Mouse (Mus musculus) liver, adult (tissue): ENCODE measurements around the gene Cux2.

Experiments
- GATA4 ChIP-seq: IDR thresholded peaks from 2 replicates; pipeline ENCODE4 v1.6.1; 2014; ENCODE audit warnings: mild to moderate bottlenecking, low read length; ENCODE audit not compliant: insufficient replicate concordance

Cux2 gene

DNA sequence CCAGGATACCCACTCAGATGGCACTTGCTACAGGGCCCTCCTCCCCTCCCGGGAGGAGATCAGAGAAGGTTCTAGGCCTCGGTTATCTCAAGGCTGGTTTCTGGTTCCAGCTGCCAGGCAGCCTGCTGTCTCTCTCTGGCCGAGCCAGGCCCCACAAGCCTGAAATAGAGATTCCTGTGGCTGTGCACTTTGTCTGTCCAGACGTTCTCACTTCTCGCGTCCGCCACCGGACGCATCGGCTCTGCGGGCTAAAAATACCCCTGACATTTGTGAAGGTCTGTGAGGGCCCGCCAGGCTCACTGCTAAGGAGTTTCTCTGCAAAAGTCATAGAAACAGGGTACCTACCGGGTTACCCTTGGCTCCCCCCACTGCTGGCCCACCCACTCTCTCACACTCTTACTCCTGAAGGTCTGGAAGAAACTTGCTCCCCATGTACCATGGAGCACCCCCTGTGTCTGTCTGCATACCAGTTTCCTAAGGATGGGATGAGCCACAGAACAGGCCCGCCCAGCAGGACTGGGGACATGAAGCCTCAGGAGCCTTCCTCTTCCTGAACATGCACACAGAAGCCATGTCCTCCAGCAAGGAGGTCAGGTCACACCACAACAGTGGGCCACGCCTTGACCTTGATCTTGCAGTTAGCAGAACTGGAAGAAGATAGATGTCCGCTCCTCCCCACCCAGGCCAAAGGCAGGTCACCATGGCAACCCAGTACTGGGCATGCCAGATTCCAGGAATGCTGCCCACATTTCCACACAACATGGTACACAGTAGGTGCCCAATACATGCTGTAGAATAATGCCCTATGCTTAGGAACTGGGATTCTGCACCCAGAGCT lies 21.3 kb upstream of the Cux2 start:
- no peak for TF ChIP-seq GATA4

- TF ChIP-seq GATA4: no peak
These were observed 18.7 kb upstream of the Cux2 start for GRCm38 (mm10) chr5:122068563-122068962.

GRCm38 (mm10) chr5:122063204-122063933 lies 13.5 kb upstream of the Cux2 start:
- no peak for TF ChIP-seq GATA4

DNA sequence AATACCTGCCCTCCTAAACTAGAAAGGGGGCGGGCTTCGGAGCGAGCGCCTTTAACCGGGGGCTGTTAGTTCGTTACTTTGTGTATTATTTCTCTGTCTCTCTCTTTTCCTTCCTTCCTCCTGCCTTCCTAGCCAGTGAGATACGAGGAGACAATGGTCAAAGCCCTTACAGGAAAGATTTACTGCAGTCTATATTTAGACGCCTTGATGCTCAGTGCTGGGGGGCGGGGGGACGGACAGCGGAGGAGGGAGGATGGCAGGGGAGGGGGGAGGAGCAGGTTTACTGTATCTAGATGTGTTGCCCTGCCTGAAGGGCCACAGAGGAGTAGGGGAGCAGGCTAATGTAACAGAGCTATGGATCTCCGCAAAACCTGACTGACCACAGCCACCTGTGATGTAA lies 12.6 kb upstream of the Cux2 start:
- no peak; the same call in 1 of the 2 replicates for TF ChIP-seq GATA4

DNA sequence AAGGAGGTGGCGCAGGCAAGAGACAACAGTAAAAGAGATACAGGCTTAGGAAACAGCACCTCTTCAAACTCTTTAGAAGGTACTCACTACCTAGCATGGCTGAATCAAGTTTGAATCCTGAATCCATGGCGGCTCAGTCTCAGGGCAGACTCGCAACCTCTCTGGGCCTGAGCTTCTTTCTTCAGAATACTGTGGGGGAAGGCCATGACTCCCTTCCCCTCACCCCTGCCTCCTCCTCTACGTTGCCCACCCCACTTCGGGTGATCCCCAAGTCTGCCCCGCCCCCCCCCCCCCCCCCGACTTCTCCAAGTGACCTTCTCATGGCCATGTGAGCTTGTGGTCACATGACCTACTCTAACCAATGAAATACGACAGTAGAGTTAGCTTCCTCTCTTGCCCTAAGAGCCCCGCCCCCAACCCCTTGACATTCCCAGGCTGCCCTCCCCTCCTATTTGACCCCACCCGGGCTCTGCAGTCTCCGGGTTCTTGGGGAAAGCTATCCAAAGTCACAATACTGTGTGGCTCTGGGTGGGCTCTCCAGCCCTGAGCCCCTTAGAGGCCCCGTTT lies 10.9 kb upstream of the Cux2 start:
- TF ChIP-seq GATA4: no peak

- TF ChIP-seq GATA4: no peak
These were observed 9.4 kb upstream of the Cux2 start for GRCm38 (mm10) chr5:122059060-122060017.

- no peak for TF ChIP-seq GATA4
These were observed 7.7 kb upstream of the Cux2 start for GRCm38 (mm10) chr5:122057622-122058021.

- no peak for TF ChIP-seq GATA4
These were observed 6.7 kb upstream of the Cux2 start for GRCm38 (mm10) chr5:122056557-122056956.

DNA sequence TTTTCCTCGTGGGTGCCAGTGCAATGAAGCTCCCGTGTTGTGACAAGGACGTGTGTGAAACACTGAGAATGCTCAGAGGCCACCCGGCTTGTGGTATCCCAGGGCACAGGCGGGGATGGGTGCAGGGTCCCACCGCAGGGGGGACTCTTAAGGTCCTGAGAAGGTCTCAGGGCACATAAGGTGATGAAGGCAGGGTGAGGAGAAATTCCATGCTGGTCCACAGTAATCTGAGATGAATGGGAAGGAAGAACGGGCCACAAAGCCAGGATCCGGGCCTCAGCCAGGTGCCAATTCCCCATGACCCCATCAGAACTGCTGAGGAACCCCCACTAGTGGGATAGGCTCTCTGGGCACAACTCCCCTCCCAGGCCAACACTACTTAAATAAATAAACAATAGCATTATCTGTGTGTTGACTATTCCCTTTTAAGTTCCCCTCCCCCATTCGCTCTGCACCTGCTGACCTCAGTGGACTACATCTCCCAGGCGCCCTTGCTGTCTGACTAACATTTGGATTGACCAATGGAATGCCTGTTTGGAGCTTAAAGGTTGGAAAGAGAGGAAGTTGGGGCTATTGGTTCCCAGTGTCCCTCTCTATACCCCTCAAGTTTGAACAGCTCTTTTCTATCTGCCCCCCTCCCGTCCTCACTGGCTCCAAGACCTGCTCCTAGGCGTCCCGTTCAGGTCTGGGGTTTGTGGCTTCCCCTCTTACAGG lies 4.4 kb upstream of the Cux2 start:
- TF ChIP-seq GATA4: no peak

- TF ChIP-seq GATA4: no peak
These were observed 3.7 kb upstream of the Cux2 start for GRCm38 (mm10) chr5:122053587-122053986.

DNA sequence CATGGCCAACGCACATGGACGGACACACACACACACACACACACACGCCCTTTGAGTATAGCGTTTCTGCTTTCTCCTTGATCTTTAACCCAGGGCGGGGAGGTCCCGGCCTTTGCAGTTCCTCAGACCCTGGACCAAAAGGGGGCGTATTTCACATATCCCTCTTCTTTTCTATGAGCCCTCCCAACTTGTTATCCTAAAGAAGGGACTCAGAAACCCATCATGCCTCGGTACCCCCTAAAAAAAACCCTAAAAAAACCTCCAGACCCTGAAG lies 867 bp upstream of the Cux2 start:
- no peak for TF ChIP-seq GATA4

DNA sequence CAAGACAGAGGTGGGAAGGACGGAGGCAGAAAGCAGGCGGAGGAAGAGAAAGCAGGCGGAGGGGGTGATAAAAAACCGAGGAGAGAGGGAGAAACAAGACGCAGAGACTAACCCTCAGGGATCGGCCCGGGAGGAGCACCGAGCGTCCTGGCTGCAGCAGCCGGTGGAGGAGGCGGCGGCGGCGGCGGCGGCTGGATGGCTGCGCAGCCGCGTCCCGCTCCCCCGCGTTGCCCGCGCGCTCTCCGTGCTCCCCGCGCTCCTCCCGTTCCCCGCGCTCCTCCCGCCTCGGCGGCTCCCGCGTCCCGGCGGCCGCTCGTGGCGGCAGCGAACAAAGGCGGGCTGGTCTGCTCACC lies 262 bp downstream of the Cux2 start:
- TF ChIP-seq GATA4: no peak

DNA sequence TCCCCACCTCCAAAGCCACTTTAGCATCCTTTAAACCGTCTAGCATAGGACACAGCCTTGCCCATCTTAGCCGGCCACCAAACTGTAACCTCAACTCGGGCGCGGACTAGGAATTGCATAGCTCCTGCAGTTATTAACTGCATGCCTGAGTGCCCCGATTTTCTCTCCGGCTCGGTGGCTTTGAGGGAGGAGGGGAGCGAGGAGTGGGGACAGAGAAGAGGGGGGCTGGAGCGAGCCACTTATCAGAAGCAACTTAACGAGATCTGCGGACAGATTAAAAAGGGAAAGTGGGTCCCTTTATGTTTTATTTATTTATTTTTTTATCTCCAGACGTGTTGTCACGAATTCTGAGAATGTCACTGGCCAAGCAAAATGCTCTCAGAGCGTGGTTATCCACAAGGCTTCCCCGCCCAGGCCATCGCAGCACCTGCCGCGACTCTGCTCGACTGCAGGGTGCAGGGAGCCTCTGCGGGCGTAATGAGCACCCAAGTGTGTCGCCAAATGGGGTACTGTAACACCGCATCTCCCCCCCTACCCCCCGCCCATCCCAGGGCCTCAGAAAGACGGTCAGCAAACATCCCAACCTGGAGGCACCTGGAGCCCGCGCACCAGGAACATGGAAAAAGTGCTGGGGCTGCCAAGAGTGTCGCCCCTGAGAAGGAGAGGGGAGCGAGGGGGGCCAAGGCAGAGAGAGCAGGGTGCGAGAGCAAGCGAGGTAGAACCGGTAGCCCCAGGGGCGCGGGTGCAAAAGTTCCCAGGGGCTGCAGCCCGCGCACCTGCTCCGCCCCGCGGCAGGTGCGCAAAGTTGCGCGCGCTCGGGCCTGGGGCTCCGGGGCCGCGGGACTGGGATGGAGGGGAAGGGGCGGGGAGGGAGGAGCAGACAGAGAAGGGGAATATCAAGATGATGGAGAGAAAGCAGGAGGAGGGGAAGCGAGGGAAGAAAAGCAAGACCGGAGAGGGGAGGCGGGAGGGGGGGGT lies 927 bp downstream of the Cux2 start:
- TF ChIP-seq GATA4: no peak
